Mouse (Mus musculus) lung, embryonic 14.5 days (tissue): ENCODE data around the gene Tsc2. TPM values are rescaled to one million over a fixed set of nuclear protein-coding genes. Genes with fewer than 3 reads are reported as not detected.

Experiments
- ATAC-seq: fragments of 200-750 bp; cut with Nextera tagmentation; 2 replicates; pipeline ENCODE4 v1.8.0; 2017; ENCODE audit warnings: mild to moderate bottlenecking, moderate TSS enrichment, moderate library complexity; ENCODE audit not compliant: insufficient read depth
- DNase-seq: peaks from one replicate; pipeline ENCODE4 v3.0.0-alpha.2; 2015
- H3K27ac ChIP-seq: fragments of 300-500 bp; sonication (generic); 2 replicates; pipeline ENCODE4 v1.5.1; 2014; ENCODE audit warnings: low read depth, mild to moderate bottlenecking, moderate library complexity
- H3K27me3 ChIP-seq: fragments of 300-500 bp; sonication (generic); 2 replicates; pipeline ENCODE4 v1.6.1; 2014; ENCODE audit warnings: low read length, control low read depth; ENCODE audit not compliant: insufficient read depth
- H3K36me3 ChIP-seq: fragments of 300-500 bp; sonication (generic); 2 replicates; pipeline ENCODE4 v1.6.1; 2014; ENCODE audit warnings: control low read depth; ENCODE audit not compliant: insufficient read depth
- H3K4me1 ChIP-seq: fragments of 300-500 bp; sonication (generic); 2 replicates; pipeline ENCODE4 v1.6.1; 2014; ENCODE audit warnings: antibody characterized with exemption, control low read depth; ENCODE audit not compliant: insufficient read depth
- H3K4me2 ChIP-seq: fragments of 300-500 bp; sonication (generic); 2 replicates; pipeline ENCODE4 v1.6.1; 2014; ENCODE audit warnings: mild to moderate bottlenecking
- H3K4me3 ChIP-seq: fragments of 300-500 bp; sonication (generic); 2 replicates; pipeline ENCODE4 v1.5.1; 2014; ENCODE audit warnings: low read depth, low read length
- H3K9ac ChIP-seq: fragments of 300-500 bp; sonication (generic); 2 replicates; pipeline ENCODE4 v1.6.1; 2014
- H3K9me3 ChIP-seq: fragments of 300-500 bp; sonication (generic); 2 replicates; pipeline ENCODE4 v1.6.1; 2016; ENCODE audit warnings: low read depth, low read length, control low read depth
- CTCF ChIP-seq: IDR thresholded peaks from 2 replicates; pipeline ENCODE4 v1.5.1; 2016; ENCODE audit warnings: antibody characterized with exemption, low read depth
- WGBS: fragments of 180-500 bp; shearing (Covaris S2); extraction: QIAGEN DNeasy Blood & Tissue Kit; methylation state at CpG from one replicate; pipeline ENCODE4 v1.1.7; 2014; 5-methylcytosine and 5-hydroxymethylcytosine counted together
- polyA plus RNA-seq: library from polyadenylated mRNA; unstranded; fragments of >200 nt; fragmentation: Nextera tagmentation; extraction: Ambion mirVana; gene quantifications from 2 replicates; pipeline ENCODE4 v1.2.1, GENCODE M21; 2014

Gene Tsc2
- polyA plus RNA-seq, 1 experiment from 2014 or later = 66.5 TPM

DNA sequence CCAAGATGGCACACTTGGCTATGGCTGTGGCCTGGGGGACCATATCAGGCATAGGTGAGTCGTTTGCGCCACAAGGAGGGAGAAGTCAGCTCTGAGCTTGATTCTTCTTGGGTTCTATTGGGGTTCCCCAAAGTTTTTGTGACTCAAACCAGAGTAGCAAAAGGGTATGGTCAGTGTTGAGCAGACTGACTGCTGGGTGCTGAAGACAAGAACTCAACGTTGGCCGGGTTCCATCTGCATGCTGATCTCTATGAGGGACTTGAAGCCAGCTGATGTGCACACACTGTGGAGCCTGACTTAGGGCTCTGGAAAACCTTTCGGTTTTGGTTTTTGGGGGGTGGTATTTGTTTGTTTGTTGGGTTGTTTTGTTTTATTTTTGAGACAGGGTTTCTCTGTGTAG lies 3.3 kb upstream of the Tsc2 start:
- 90% methylated on average over 5 of the region's 5 CpGs for WGBS
- H3K36me3 ChIP-seq = peaks cover 23% of the 10 kb centered on the region; the same call in 1 of the 2 replicates
- H3K9ac ChIP-seq = no peak overlapping the region
- DNase-seq = no peak
- H3K4me1 ChIP-seq = peaks cover 14% of the 10 kb centered on the region
- no peak for TF ChIP-seq CTCF
- no peaks in the 10 kb centered on the region for H3K9me3 ChIP-seq
- H3K27ac ChIP-seq = no peak overlapping the region
- no peak for ATAC-seq
- no peak overlapping the region for H3K4me2 ChIP-seq
- H3K27me3 ChIP-seq = no peaks in the 10 kb centered on the region
- H3K4me3 ChIP-seq = no peak overlapping the region

DNA sequence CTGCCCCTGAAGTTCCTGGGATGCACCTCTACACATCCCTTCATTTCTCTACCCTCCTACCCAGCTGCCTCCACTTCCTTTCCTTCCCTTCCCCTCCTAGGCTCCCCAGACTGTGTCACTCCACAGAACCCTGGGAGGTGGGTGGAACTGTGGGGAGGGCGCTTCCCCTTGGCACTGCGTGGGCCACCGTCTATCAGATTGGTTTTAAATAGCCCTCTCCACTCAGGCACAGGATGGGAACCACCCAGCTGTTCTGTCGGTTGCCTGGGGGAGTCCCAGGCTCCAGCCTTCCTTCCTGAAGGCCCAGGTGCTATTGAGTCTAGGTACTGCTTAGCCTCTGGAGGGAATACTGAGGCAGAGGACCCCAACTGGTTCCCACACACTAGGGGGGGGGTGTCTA lies 2.6 kb upstream of the Tsc2 start:
- ATAC-seq (no peak), DNase-seq (no peak)
- H3K27ac ChIP-seq = no peak overlapping the region
- peaks cover 18% of the 10 kb centered on the region for H3K36me3 ChIP-seq
- H3K27me3 ChIP-seq = no peaks in the 10 kb centered on the region
- 78% methylated on average over 4 of the region's 4 CpGs for WGBS
- no peak overlapping the region for H3K9ac ChIP-seq
- H3K4me2 ChIP-seq = no peak overlapping the region
- TF ChIP-seq CTCF = no peak
- H3K4me1 ChIP-seq = peaks cover 14% of the 10 kb centered on the region
- H3K4me3 ChIP-seq = no peak overlapping the region
- H3K9me3 ChIP-seq = no peaks in the 10 kb centered on the region

DNA sequence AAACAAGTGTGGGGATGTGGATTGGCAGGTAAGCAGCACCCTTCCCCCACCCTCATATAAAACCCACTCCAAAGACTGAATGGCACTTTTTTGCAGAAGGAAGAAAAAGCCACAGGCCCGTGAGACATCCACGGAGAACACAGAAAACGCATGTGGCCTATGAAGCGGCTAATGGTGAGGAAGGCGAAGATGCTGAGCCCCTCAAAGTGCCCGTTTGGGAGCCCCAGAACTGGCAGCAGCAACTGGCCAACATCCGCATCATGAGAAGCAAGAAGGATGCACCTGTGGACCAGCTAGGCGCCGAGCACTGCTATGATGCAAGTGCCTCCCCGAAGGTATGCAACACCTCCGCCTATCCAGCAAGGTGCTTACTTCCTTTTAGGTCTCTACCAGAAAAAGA lies 1.4 kb upstream of the Tsc2 start:
- no peak for TF ChIP-seq CTCF
- no peak overlapping the region for H3K9ac ChIP-seq
- H3K4me2 ChIP-seq = peak overlapping the region; percentile 78; the same call in 1 of the 2 replicates
- no peak for ATAC-seq
- H3K27me3 ChIP-seq = no peaks in the 10 kb centered on the region
- WGBS = 92% methylated on average over 11 of the region's 11 CpGs
- no peaks in the 10 kb centered on the region for H3K9me3 ChIP-seq
- peaks cover 9% of the 10 kb centered on the region for H3K4me1 ChIP-seq
- no peak for DNase-seq
- H3K4me3 ChIP-seq = no peak overlapping the region
- peaks cover 12% of the 10 kb centered on the region for H3K36me3 ChIP-seq
- no peak overlapping the region; the same call in 1 of the 2 replicates for H3K27ac ChIP-seq

DNA sequence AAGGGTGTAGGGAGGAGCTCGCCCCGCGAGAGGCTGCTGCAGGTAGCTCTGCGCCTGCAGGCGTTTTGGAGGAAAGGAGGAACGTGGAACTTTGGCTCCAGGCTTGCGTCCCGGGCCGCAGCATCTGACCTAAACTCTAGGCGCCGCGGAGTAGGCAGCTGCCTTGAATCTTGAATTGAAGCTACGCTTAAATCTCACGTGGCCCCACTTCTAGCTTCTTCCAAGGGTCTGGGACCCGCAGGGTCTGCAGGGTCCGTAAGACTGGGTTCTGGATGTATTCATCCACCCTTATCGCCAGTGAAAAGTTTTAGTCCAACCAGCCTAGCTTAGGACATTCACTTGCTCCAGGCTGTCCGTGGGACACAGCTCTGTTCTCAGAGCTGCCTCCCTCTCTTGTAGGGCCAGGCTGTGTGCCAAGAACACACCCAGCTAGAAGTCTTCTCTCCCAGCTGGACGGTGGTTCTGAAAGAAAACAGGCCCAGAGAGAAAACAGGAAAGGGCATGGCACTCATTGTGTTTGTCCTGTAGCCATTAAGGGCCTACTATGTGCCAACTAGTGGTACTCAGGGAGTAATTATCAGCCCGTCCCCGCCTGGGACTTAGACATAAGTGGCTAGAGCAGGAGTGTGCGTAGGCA lies 501 bp upstream of the Tsc2 start:
- Histone ChIP-seq H3K27me3 (no peaks in the 10 kb centered on the region), H3K4me1 (peaks cover 9% of the 10 kb centered on the region), H3K36me3 (peaks cover 17% of the 10 kb centered on the region), H3K9ac (peak overlapping the region; percentile 69), H3K9me3 (no peaks in the 10 kb centered on the region), H3K27ac (peak overlapping the region; percentile 91), H3K4me2 (peak overlapping the region; percentile 78), H3K4me3 (peak overlapping the region; percentile 57)
- peak; percentile 77 for DNase-seq
- 9% methylated on average over 22 of the region's 22 CpGs for WGBS
- peak; percentile 52; the same call in 1 of the 2 replicates for ATAC-seq
- no peak for TF ChIP-seq CTCF

DNA sequence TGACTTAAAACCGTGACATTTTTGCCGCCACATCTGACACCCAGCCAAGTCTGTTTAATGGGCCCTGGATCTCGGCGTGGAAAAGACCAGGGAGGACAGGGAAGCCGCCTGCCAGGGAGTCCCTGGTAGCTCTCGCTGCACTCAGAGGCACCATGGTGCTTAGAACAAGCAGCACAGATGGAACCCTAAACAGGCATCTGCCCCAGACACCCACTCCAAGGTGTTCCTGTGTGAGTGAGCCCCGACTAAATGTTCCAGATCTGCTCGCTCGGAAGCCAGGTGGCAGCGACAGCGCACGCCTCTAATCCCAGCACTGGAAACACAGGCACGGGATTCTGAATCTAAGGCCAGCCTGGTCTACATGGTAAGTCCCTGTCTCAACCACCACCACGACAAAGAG lies 2.4 kb downstream of the Tsc2 start:
- peaks cover 45% of the 10 kb centered on the region for H3K36me3 ChIP-seq
- ATAC-seq (no peak), DNase-seq (no peak)
- TF ChIP-seq CTCF = no peak
- H3K9me3 ChIP-seq = no peaks in the 10 kb centered on the region
- H3K4me3 ChIP-seq = no peak overlapping the region
- 88% methylated on average over 14 of the region's 14 CpGs for WGBS
- H3K27me3 ChIP-seq = no peaks in the 10 kb centered on the region
- H3K4me1 ChIP-seq = peaks cover 9% of the 10 kb centered on the region
- no peak overlapping the region for H3K4me2 ChIP-seq
- H3K27ac ChIP-seq = no peak overlapping the region
- no peak overlapping the region for H3K9ac ChIP-seq

DNA sequence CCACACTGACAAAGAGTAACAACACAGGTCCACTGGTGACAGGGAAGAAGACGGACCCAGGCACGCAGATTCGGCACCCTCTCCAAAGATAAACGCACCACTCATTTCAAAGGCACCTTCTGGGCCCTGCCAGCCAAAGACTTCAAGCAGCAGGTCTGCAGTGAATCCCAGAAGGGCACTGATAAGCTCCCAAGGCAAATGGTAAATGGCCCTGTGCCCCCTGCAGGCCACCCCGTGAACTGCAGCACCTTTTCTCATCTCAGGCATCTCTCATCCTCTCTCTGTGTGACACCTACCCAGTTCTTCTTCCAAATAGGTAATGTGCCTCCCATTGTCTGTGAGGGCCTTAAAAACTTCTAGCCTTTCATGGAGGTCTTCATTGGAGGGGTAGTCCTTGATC lies 3.8 kb downstream of the Tsc2 start:
- Histone ChIP-seq H3K4me3 (no peak overlapping the region), H3K4me2 (no peak overlapping the region), H3K36me3 (peaks cover 59% of the 10 kb centered on the region), H3K27me3 (no peaks in the 10 kb centered on the region), H3K9ac (no peak overlapping the region), H3K9me3 (no peaks in the 10 kb centered on the region), H3K27ac (no peak overlapping the region), H3K4me1 (peaks cover 7% of the 10 kb centered on the region)
- ATAC-seq (no peak), DNase-seq (peak; percentile 81)
- WGBS = 26% methylated on average over 5 of the region's 5 CpGs
- TF ChIP-seq CTCF = peak; percentile 95

DNA sequence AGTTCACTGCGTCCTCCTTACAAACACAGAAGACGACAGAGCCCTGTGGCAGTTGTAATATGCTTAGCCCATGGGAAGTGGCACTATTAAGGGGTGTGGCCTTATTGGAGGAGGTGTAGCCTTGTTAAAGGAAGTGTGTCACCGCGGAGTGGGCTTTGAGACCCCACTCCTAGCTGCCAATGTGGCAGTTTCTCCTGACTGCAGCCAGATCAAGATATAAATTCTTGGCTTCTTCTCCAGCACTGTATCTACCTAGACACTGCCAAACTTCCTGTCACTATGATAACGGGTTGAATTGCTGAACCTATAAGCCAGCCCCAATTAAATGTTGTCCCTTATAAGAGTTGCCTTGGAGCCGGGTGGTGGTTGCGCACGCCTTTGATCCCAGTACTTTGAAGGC lies 7.0 kb downstream of the Tsc2 start:
- no peak for DNase-seq
- H3K36me3 ChIP-seq = peaks cover 90% of the 10 kb centered on the region
- ATAC-seq = no peak
- H3K27me3 ChIP-seq = no peaks in the 10 kb centered on the region
- no peaks in the 10 kb centered on the region for H3K4me1 ChIP-seq
- no peaks in the 10 kb centered on the region for H3K9me3 ChIP-seq
- TF ChIP-seq CTCF = no peak
- no peak overlapping the region for H3K27ac ChIP-seq
- no peak overlapping the region for H3K4me3 ChIP-seq
- 90% methylated on average over 8 of the region's 8 CpGs for WGBS
- H3K9ac ChIP-seq = no peak overlapping the region
- no peak overlapping the region for H3K4me2 ChIP-seq
